Mouse (Mus musculus) layer of hippocampus, adult 11-12 months (tissue): ENCODE data around the gene Rap1a.

Source experiments
- DNase-seq: peaks from one replicate; pipeline ENCODE4 v3.0.0; 2022; ENCODE audit warnings: low spot score

Rap1a gene

GRCm38 (mm10) chr3:105801191-105802166 lies at the start of gene Rap1a:
TSS of gene Rap1a (minus strand) at chr3:105801336.
- DNase-seq, result peak; percentile 66

GRCm38 (mm10) chr3:105846294-105847069 lies 45.3 kb upstream of the Rap1a start:
- no peak for DNase-seq

GRCm38 (mm10) chr3:105839836-105840235 lies 38.7 kb upstream of the Rap1a start:
- no peak for DNase-seq

GRCm38 (mm10) chr3:105838655-105839054 lies 37.5 kb upstream of the Rap1a start:
- DNase-seq, result no peak

- no peak for DNase-seq
These were observed 35.7 kb upstream of the Rap1a start for GRCm38 (mm10) chr3:105836883-105837282.

- no peak for DNase-seq
These were observed 34.7 kb upstream of the Rap1a start for GRCm38 (mm10) chr3:105835875-105836274.

- DNase-seq, result no peak
These were observed 30.4 kb upstream of the Rap1a start for GRCm38 (mm10) chr3:105831584-105831983.

GRCm38 (mm10) chr3:105825501-105826161 lies 24.5 kb upstream of the Rap1a start:
- DNase-seq, result no peak

- no peak for DNase-seq
These were observed 23.6 kb upstream of the Rap1a start for GRCm38 (mm10) chr3:105824704-105825103.

- no peak for DNase-seq
These were observed 23.0 kb upstream of the Rap1a start for GRCm38 (mm10) chr3:105824103-105824502.

- no peak for DNase-seq
These were observed 22.5 kb upstream of the Rap1a start for GRCm38 (mm10) chr3:105823609-105824008.

GRCm38 (mm10) chr3:105821504-105821903 lies 20.4 kb upstream of the Rap1a start:
- DNase-seq, result no peak

GRCm38 (mm10) chr3:105820272-105820671 lies 19.1 kb upstream of the Rap1a start:
- DNase-seq, result no peak

GRCm38 (mm10) chr3:105818130-105819004 lies 17.2 kb upstream of the Rap1a start:
- no peak for DNase-seq

GRCm38 (mm10) chr3:105816089-105816488 lies 15.0 kb upstream of the Rap1a start:
- no peak for DNase-seq

- peak; percentile 20 for DNase-seq
These were observed 14.2 kb upstream of the Rap1a start for GRCm38 (mm10) chr3:105815236-105815904.

GRCm38 (mm10) chr3:105811146-105811545 lies 10.0 kb upstream of the Rap1a start:
- no peak for DNase-seq

GRCm38 (mm10) chr3:105808179-105809037 lies 7.3 kb upstream of the Rap1a start:
- no peak for DNase-seq

- DNase-seq, result no peak
These were observed 6.5 kb upstream of the Rap1a start for GRCm38 (mm10) chr3:105807672-105808071.
